Mouse (Mus musculus) bone marrow macrophage, adult 2 months (primary cell): Measurements from ENCODE around the gene Grb2.

Experiments
- CTCF ChIP-seq: IDR thresholded peaks from 2 replicates; pipeline ENCODE4 v1.5.1; 2012; ENCODE audit warnings: low read depth, mild to moderate bottlenecking, low read length, moderate library complexity
- POLR2A ChIP-seq: IDR thresholded peaks from 2 replicates; pipeline ENCODE4 v1.6.1; 2012; ENCODE audit warnings: mild to moderate bottlenecking, low read depth, low read length, borderline replicate concordance

- TF ChIP-seq POLR2A, result no peak
- no peak for TF ChIP-seq CTCF
Observed at GRCm38 (mm10) chr11:115615108-115615825, 93.1 kb downstream of the Grb2 start.
